Mouse (Mus musculus) urinary bladder, adult 2 months (tissue): ENCODE results near the gene Olfr1132. TPM values are rescaled to one million over a fixed set of nuclear protein-coding genes. Genes with fewer than 3 reads are reported as not detected.
"Not testable (repeated sequence)": the region's sequence is repeated elsewhere in the genome, so short reads cannot be mapped to it uniquely, and the experiment has no call there.

ENCODE experiments used
- DNase-seq: peaks from one replicate; pipeline ENCODE4 v3.0.0; 2022; ENCODE audit warnings: low spot score
- polyA plus RNA-seq: library from polyadenylated mRNA; depleted of rRNA; stranded (reverse); fragments of >200 nt; gene quantifications from 2 replicates; pipeline ENCODE4 v1.2.3, GENCODE M21; 2012; rRNA removed

Gene Olfr1132
- polyA plus RNA-seq = not detected in 2 replicates

DNA sequence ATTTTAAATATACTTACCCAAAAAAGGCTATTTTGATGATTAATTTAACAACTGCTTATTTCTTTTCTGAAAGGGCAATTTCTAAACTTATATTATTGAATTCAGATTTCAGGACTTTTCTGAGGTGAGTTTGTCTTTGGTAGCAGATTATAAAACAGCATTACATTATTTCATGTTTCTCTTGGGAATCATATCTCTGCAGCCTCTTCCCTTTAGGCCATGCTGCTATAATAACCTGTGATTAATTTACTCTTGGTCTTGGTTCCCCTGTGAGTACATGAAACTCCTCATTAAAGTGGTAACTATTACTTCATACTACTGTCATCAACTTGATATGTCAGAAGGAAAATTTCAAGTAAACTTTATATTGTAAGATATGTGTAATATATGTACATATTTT lies at the start of gene Olfr1132:
Olfr1132 (minus strand) TSS at position 101 of the 400 bp plus-strand sequence.
- DNase-seq = no peak

GRCm38 (mm10) chr2:87673564-87673963 lies 36.2 kb upstream of the Olfr1132 start, which contains the start of gene Olfr1135:
Olfr1135 (minus strand) TSS chr2:87673664.
- no peak for DNase-seq

- DNase-seq = no peak
Observed at GRCm38 (mm10) chr2:87658360-87658759, 21.0 kb upstream of the Olfr1132 start, which contains the start of gene Olfr1134. Olfr1134 (minus strand) TSS chr2:87658460.

GRCm38 (mm10) chr2:87647274-87647673 lies 9.9 kb upstream of the Olfr1132 start, which contains the start of gene Olfr1133:
Olfr1133 (minus strand) TSS chr2:87647374.
- no peak for DNase-seq

GRCm38 (mm10) chr2:87642441-87642840 lies 5.1 kb upstream of the Olfr1132 start:
- no peak for DNase-seq

DNA sequence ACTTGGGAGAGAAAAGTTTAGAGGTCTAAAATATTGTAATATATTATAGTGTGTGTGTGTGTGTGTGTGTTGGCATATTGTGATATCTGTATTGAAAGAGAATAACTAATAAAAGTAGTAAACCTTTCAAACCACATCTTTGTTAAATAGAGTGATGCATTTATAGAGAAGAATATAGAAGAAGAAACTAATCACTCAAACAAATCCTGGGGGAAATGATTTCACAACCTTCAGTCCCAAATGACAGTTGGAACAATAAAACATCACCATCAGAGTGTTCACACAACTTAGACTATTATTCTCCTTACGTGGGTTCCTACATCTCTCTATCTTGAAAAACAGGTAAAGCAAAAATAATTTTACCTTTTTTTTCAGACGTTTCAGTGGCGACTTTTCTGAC lies 10.5 kb downstream of the Olfr1132 start, which contains the start of gene Olfr1131:
Olfr1131 (plus strand) TSS at position 301 of the 400 bp plus-strand sequence.
- DNase-seq = no peak

DNA sequence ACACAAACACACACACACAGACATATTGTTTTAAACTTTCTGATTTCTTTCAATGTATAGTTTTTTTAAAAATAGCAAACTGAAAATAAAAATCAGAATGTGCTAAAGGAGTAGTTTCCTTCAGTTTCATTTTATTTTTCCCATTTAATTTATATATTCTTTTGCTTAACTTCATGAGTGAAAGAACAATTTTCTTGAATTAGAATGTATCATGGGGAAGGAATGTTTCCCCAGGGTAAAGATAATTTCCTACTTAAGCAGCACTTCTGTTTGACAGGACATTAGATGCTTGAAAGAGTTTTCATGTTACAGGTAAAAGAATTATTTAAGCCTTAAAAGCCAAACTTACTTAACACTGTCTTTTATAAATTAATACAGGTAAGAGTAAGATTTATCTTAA lies 31.4 kb downstream of the Olfr1132 start, which contains the start of gene Olfr1130:
Olfr1130 (plus strand) TSS at position 301 of the 400 bp plus-strand sequence.
- not testable (repeated sequence) for DNase-seq

Other genes with a start within 250 kb of the Olfr1132 start
- not detected in 2 replicates for gene Olfr1123, start 220.9 kb downstream of the Olfr1132 start, polyA plus RNA-seq
- not detected in 2 replicates for gene Olfr1124, start 207.3 kb downstream of the Olfr1132 start, polyA plus RNA-seq
- gene Olfr1126, start 183.6 kb downstream of the Olfr1132 start, polyA plus RNA-seq = not detected in 2 replicates
- not detected in 2 replicates for gene Pramel7, start 140.4 kb downstream of the Olfr1132 start, polyA plus RNA-seq
- gene Pramel6, start 131.0 kb downstream of the Olfr1132 start, polyA plus RNA-seq = not detected in 2 replicates
- not detected in 2 replicates for gene Olfr153, start 105.7 kb downstream of the Olfr1132 start, polyA plus RNA-seq
- gene Olfr1128, start 92.0 kb downstream of the Olfr1132 start, polyA plus RNA-seq = not detected in 2 replicates
- gene Olfr1129, start 63.6 kb downstream of the Olfr1132 start, polyA plus RNA-seq = not detected in 2 replicates
- not detected in 2 replicates for gene Olfr1130, start 31.3 kb downstream of the Olfr1132 start, polyA plus RNA-seq
- gene Olfr1131, start 10.4 kb downstream of the Olfr1132 start, polyA plus RNA-seq = not detected in 2 replicates
- gene Olfr1133, start 9.8 kb upstream of the Olfr1132 start, polyA plus RNA-seq = not detected in 2 replicates
- not detected in 2 replicates for gene Olfr1134, start 20.9 kb upstream of the Olfr1132 start, polyA plus RNA-seq
- not detected in 2 replicates for gene Olfr1135, start 36.1 kb upstream of the Olfr1132 start, polyA plus RNA-seq
- gene Olfr1136, start 56.4 kb upstream of the Olfr1132 start, polyA plus RNA-seq = not detected in 2 replicates
- gene Olfr1137, start 75.6 kb upstream of the Olfr1132 start, polyA plus RNA-seq = not detected in 2 replicates
- gene Olfr1138, start 102.4 kb upstream of the Olfr1132 start, polyA plus RNA-seq = not detected in 2 replicates
- not detected in 2 replicates for gene Olfr1140, start 106.2 kb upstream of the Olfr1132 start, polyA plus RNA-seq
- not detected in 2 replicates for gene Olfr1141, start 116.5 kb upstream of the Olfr1132 start, polyA plus RNA-seq
- gene Olfr152, start 141.9 kb upstream of the Olfr1132 start, polyA plus RNA-seq = not detected in 2 replicates
- not detected in 2 replicates for gene Olfr1143, start 163.1 kb upstream of the Olfr1132 start, polyA plus RNA-seq
- gene Olfr1145, start 172.3 kb upstream of the Olfr1132 start, polyA plus RNA-seq = not detected in 2 replicates
- not detected in 2 replicates for gene Olfr1148, start 193.0 kb upstream of the Olfr1132 start, polyA plus RNA-seq
- gene Olfr1150-ps1, start 206.5 kb upstream of the Olfr1132 start, polyA plus RNA-seq = not detected in 2 replicates
- not detected in 2 replicates for gene Olfr1151, start 218.3 kb upstream of the Olfr1132 start, polyA plus RNA-seq
- gene Olfr1152, start 229.0 kb upstream of the Olfr1132 start, polyA plus RNA-seq = not detected in 2 replicates